Mouse (Mus musculus) C2C12 (cell line): Measurements from ENCODE around the gene Gm21497. TPM values are rescaled to one million over a fixed set of nuclear protein-coding genes. Genes with fewer than 3 reads are reported as not detected.
"Not testable (repeated sequence)": the region's sequence is repeated elsewhere in the genome, so short reads cannot be mapped to it uniquely, and the experiment has no call there.

Source experiments
- H3K27me3 ChIP-seq: one replicate; pipeline ENCODE4 v1.6.1; 2011; ENCODE audit not compliant: control insufficient read depth, insufficient read depth, insufficient read length
- H3K36me3 ChIP-seq: one replicate; pipeline ENCODE4 v1.6.1; 2011; ENCODE audit not compliant: control insufficient read depth, insufficient read depth
- H3K4me3 ChIP-seq: one replicate; pipeline ENCODE4 v1.5.1; 2011; ENCODE audit warnings: mild to moderate bottlenecking, control low read depth; ENCODE audit not compliant: poor library complexity, insufficient read depth, severe bottlenecking
- H3K79me2 ChIP-seq: one replicate; pipeline ENCODE4 v1.6.1; 2011; ENCODE audit not compliant: control insufficient read depth, insufficient read depth
- H3K79me3 ChIP-seq: one replicate; pipeline ENCODE4 v1.6.1; 2011; ENCODE audit warnings: low read depth, control low read depth
- H3ac ChIP-seq: one replicate; pipeline ENCODE3; 2011; ENCODE audit warnings: low read depth; ENCODE audit not compliant: control insufficient read depth, insufficient read length
- long read RNA-seq, 2 experiments: library from polyadenylated mRNA; unstranded; transcript quantifications; one replicate each; pipeline ENCODE4 v2.0.0; 2019 to 2020
- polyA plus RNA-seq: library from polyadenylated mRNA; unstranded; fragments of >200 nt; fragmentation: generic; extraction: Trizol; gene quantifications from one replicate; pipeline ENCODE4 v1.2.1, GENCODE M21; 2012; ENCODE audit warnings: missing spikeins

The Gm21497 gene
- not detected for polyA plus RNA-seq
- long read RNA-seq, experiment 1, result 0 reads
- long read RNA-seq, experiment 2, result 0 reads

DNA sequence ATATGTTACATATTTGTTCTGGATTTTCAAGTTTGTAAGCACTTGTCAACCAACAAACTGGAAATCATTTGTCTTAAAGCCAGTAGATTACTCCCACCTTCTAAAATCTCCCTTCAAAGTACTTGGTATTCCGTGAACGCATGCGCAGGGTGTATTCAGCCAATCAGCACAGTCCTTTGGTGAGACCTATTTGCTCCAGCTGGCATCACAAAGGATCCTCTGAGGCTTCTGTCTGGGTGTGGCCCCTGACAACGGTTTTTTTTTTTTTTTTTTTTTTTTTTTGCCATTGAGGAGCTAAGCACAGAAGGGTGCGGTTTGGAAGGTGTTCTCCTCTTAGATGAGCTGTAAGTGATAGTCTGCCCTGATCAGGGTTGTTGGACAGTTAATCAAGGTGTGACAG lies at the start of gene Gm21497:
TSS of gene Gm21497 (plus strand) at position 301 of the 400 bp plus-strand sequence.
- H3K4me3 ChIP-seq, H3K27me3 ChIP-seq, H3ac ChIP-seq, H3K79me3 ChIP-seq, H3K36me3 ChIP-seq, H3K79me2 ChIP-seq: not testable (repeated sequence)
